Mouse (Mus musculus) forebrain, embryonic 11.5 days (tissue): Measurements from ENCODE around the gene Pan3. TPM values are rescaled to one million over a fixed set of nuclear protein-coding genes. Genes with fewer than 3 reads are reported as not detected.

ENCODE experiments used
- ATAC-seq: fragments of 200-750 bp; cut with Nextera tagmentation; replicated peaks from 2 replicates; pipeline ENCODE4 v1.8.0; 2017; ENCODE audit warnings: moderate TSS enrichment; ENCODE audit not compliant: low FRiP score
- DNase-seq: peaks from one replicate; pipeline ENCODE4 v3.0.0-alpha.2; 2017; ENCODE audit warnings: low spot score
- H3K27ac ChIP-seq: fragments of 300-500 bp; sonication (generic); 2 replicates; pipeline ENCODE4 v1.5.1; 2014; ENCODE audit warnings: low read depth, low read length
- H3K27me3 ChIP-seq: fragments of 300-500 bp; sonication (generic); 2 replicates; pipeline ENCODE4 v1.6.1; 2014; ENCODE audit warnings: mild to moderate bottlenecking, low read length, mixed read lengths; ENCODE audit not compliant: control insufficient read depth, insufficient read depth
- H3K36me3 ChIP-seq: fragments of 300-500 bp; sonication (generic); 2 replicates; pipeline ENCODE4 v1.6.1; 2014; ENCODE audit warnings: mild to moderate bottlenecking, low read length, moderate library complexity, mixed read lengths; ENCODE audit not compliant: control insufficient read depth, insufficient read depth
- H3K4me1 ChIP-seq: fragments of 300-500 bp; sonication (generic); replicated peaks from 2 replicates; pipeline ENCODE4 v1.6.1; 2014; ENCODE audit warnings: low read length, mixed read lengths; ENCODE audit not compliant: control insufficient read depth, insufficient read depth
- H3K4me2 ChIP-seq: fragments of 300-500 bp; sonication (generic); 2 replicates; pipeline ENCODE4 v1.6.1; 2014; ENCODE audit warnings: low read depth, mild to moderate bottlenecking, low read length, moderate library complexity, mixed read lengths; ENCODE audit not compliant: severe bottlenecking
- H3K4me3 ChIP-seq: fragments of 300-500 bp; sonication (generic); 2 replicates; pipeline ENCODE4 v1.5.1; 2014; ENCODE audit warnings: low read depth, low read length
- H3K9ac ChIP-seq: fragments of 300-500 bp; sonication (generic); 2 replicates; pipeline ENCODE4 v1.6.1; 2014; ENCODE audit warnings: low read length
- H3K9me3 ChIP-seq: fragments of 300-500 bp; sonication (generic); 2 replicates; pipeline ENCODE4 v1.6.1; 2016; ENCODE audit warnings: low read length, mixed read lengths; ENCODE audit not compliant: control insufficient read depth
- WGBS: fragments of 180-500 bp; shearing (Covaris S2); extraction: QIAGEN DNeasy Blood & Tissue Kit; methylation state at CpG from one replicate; pipeline ENCODE4 v1.1.7; 2014; 5-methylcytosine and 5-hydroxymethylcytosine counted together
- polyA plus RNA-seq: library from polyadenylated mRNA; unstranded; fragments of >200 nt; fragmentation: Nextera tagmentation; extraction: Ambion mirVana; gene quantifications from 2 replicates; pipeline ENCODE4 v1.2.1, GENCODE M21; 2014

The Pan3 gene
- polyA plus RNA-seq, 1 experiment from 2014 or later, result 59.3 TPM

- Histone ChIP-seq H3K36me3 (no peaks in the 10 kb centered on the region), H3K9me3 (no peaks in the 10 kb centered on the region), H3K4me3 (no peak overlapping the region), H3K9ac (no peak overlapping the region), H3K4me1 (peaks cover 7% of the 10 kb centered on the region; the same call in 1 of the 2 replicates), H3K27me3 (no peaks in the 10 kb centered on the region), H3K4me2 (no peak overlapping the region), H3K27ac (no peak overlapping the region)
- DNase-seq (no peak), ATAC-seq (no peak)
- WGBS, result 55% methylated on average over 5 of the region's 5 CpGs
Measured at GRCm38 (mm10) chr5:147436491-147436890, 6.5 kb downstream of the Pan3 start.

GRCm38 (mm10) chr5:147440996-147441507, 11.1 kb downstream of the Pan3 start:
- H3K27ac ChIP-seq, result no peak overlapping the region
- H3K4me3 ChIP-seq, result no peak overlapping the region
- DNase-seq, result no peak
- no peaks in the 10 kb centered on the region for H3K27me3 ChIP-seq
- H3K9me3 ChIP-seq, result no peaks in the 10 kb centered on the region
- 0 out of 2 replicates have a peak, but pooled peaks cover 4% of the 10 kb centered on the region for H3K4me1 ChIP-seq
- WGBS, result 82% methylated on average over 3 of the region's 3 CpGs
- H3K9ac ChIP-seq, result no peak overlapping the region
- no peaks in the 10 kb centered on the region for H3K36me3 ChIP-seq
- no peak overlapping the region for H3K4me2 ChIP-seq
- no peak for ATAC-seq

- 83% methylated on average over 1 of the region's 1 CpGs for WGBS
- Histone ChIP-seq H3K4me3 (no peak overlapping the region), H3K9me3 (no peaks in the 10 kb centered on the region), H3K27ac (no peak overlapping the region), H3K9ac (no peak overlapping the region), H3K4me2 (no peak overlapping the region), H3K27me3 (no peaks in the 10 kb centered on the region), H3K36me3 (no peaks in the 10 kb centered on the region), H3K4me1 (no peaks in the 10 kb centered on the region)
- ATAC-seq (no peak), DNase-seq (no peak)
Measured at GRCm38 (mm10) chr5:147441979-147442378, 12.0 kb downstream of the Pan3 start.

DNA sequence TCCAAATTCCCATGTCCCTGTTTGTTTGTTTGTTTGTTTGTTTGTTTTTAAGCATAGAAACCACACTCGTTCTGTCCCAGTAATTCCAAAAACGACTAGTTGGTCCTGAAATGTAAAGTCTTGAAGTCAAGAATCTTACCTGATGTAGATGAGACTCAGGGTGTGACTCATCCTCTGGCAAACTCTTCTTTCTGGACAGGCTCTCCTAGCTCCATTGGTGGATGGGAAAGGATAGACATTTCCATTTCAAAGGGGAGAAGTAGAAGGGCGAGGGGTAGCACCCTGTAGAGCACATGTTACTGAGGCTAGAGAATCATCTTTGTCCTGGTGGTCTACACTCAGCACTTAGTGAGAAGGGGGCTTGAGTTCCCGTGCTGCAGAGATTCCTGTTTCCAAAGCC, 12.8 kb downstream of the Pan3 start:
- Histone ChIP-seq H3K36me3 (no peaks in the 10 kb centered on the region), H3K9me3 (no peaks in the 10 kb centered on the region), H3K4me2 (no peak overlapping the region), H3K27me3 (no peaks in the 10 kb centered on the region), H3K27ac (no peak overlapping the region), H3K9ac (no peak overlapping the region), H3K4me3 (no peak overlapping the region), H3K4me1 (no peaks in the 10 kb centered on the region)
- DNase-seq (no peak), ATAC-seq (no peak)
- WGBS, result 87% methylated on average over 4 of the region's 4 CpGs

GRCm38 (mm10) chr5:147444298-147444697, 14.3 kb downstream of the Pan3 start:
- no peaks in the 10 kb centered on the region for H3K4me1 ChIP-seq
- no peaks in the 10 kb centered on the region for H3K36me3 ChIP-seq
- no peaks in the 10 kb centered on the region for H3K27me3 ChIP-seq
- ATAC-seq, result no peak
- no peak overlapping the region for H3K4me3 ChIP-seq
- DNase-seq, result no peak
- H3K9me3 ChIP-seq, result no peaks in the 10 kb centered on the region
- no peak overlapping the region for H3K27ac ChIP-seq
- H3K4me2 ChIP-seq, result no peak overlapping the region
- no peak overlapping the region for H3K9ac ChIP-seq
- WGBS, result 90% methylated on average over 6 of the region's 6 CpGs

DNA sequence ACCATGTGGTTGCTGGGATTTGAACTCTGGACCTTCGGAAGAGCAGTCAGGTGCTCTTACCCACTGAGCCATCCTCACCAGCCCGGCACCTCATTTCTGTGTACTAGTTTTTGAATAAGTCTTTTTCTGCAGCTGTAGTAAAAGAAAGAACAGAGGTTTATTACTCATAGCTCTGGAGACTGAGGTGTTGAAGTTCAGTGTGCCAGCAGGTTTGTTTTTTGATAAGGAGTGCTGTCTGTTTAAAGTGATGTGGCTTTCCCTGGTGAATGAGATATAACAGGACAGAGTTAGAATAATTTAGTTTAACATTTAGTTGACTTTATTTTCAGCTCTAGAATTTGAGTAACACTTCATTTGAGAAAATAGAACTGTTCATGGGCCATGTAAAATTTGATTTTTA, 14.8 kb downstream of the Pan3 start:
- H3K4me1 ChIP-seq, result no peaks in the 10 kb centered on the region
- H3K27ac ChIP-seq, result no peak overlapping the region
- WGBS, result 90% methylated on average over 2 of the region's 2 CpGs
- no peak overlapping the region for H3K4me2 ChIP-seq
- H3K27me3 ChIP-seq, result no peaks in the 10 kb centered on the region
- H3K9me3 ChIP-seq, result no peaks in the 10 kb centered on the region
- no peak for ATAC-seq
- no peak overlapping the region for H3K4me3 ChIP-seq
- no peaks in the 10 kb centered on the region for H3K36me3 ChIP-seq
- no peak overlapping the region for H3K9ac ChIP-seq
- no peak for DNase-seq

DNA sequence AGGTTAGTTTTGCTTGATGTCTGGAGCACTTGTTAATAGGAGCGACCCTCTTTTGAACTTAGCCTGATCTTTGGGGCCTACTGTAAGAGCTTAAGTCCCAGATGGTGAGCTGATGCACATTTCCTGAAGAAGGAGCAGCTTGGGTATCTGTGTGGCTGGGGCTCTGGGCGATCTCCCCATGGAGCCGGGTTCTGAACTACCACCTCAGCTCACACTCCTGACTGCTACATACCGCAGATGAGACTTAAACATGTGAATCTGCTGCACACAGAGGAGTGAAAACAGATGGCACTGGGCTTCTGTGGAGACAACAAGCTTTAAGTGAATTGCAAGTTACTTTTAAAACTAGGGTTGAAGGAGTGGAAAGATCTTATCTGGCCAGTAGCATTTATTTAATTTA, 15.3 kb downstream of the Pan3 start:
- H3K9ac ChIP-seq, result no peak overlapping the region
- no peak for DNase-seq
- H3K27ac ChIP-seq, result no peak overlapping the region
- no peaks in the 10 kb centered on the region for H3K36me3 ChIP-seq
- H3K4me1 ChIP-seq, result no peaks in the 10 kb centered on the region
- H3K9me3 ChIP-seq, result no peaks in the 10 kb centered on the region
- ATAC-seq, result no peak
- no peak overlapping the region for H3K4me3 ChIP-seq
- H3K27me3 ChIP-seq, result no peaks in the 10 kb centered on the region
- H3K4me2 ChIP-seq, result no peak overlapping the region
- whole genome bisulfite sequencing, result 89% methylated on average over 4 of the region's 4 CpGs

DNA sequence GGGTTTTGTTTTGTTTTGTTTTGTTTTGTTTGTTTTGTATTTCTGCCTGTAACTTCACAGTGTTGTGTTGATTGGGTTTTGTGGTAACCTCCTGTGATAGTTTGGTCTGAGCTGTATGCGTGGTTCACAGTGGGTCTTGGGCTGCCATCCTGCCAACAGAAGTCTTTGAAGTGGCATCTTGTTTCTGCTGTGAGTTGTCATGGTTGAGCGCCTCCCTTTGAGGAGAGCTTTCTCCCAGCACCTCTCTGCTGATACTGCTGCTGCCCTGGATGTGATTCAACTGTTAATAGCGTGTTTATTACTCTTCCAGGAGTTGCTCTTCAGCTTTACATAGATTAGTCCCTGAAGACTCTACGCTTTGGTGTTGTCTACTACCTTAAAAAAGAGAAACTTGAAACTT, 18.6 kb downstream of the Pan3 start:
- H3K9me3 ChIP-seq, result no peaks in the 10 kb centered on the region
- no peak overlapping the region for H3K9ac ChIP-seq
- H3K36me3 ChIP-seq, result no peaks in the 10 kb centered on the region; the same call in 1 of the 2 replicates
- no peak overlapping the region for H3K27ac ChIP-seq
- no peak for DNase-seq
- no peak for ATAC-seq
- H3K4me3 ChIP-seq, result no peak overlapping the region
- WGBS, result 50% methylated on average over 4 of the region's 4 CpGs
- no peaks in the 10 kb centered on the region for H3K4me1 ChIP-seq
- no peak overlapping the region for H3K4me2 ChIP-seq
- no peaks in the 10 kb centered on the region for H3K27me3 ChIP-seq

DNA sequence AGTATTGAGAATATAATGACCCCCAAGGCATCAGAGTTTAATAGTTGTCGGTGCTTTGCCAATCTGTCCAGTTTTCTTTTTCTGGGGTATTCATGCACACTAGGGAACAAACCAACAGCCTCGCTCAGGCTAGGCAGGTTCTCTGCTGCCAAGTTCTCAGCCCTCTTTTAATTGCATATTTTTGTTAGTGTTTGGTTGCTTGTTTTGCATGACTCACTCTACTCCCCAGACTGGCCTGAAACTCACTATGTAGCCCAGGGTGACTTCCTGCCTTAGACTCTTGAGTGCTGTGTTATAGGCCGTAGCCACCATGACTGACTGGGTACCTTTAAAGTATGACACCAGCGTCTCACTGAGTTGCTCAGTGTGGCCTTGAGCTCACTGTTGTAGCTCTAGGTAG, 19.0 kb downstream of the Pan3 start:
- no peaks in the 10 kb centered on the region for H3K27me3 ChIP-seq
- no peaks in the 10 kb centered on the region; the same call in 1 of the 2 replicates for H3K36me3 ChIP-seq
- ATAC-seq (no peak), DNase-seq (no peak)
- H3K4me3 ChIP-seq, result no peak overlapping the region
- no peaks in the 10 kb centered on the region for H3K4me1 ChIP-seq
- H3K9ac ChIP-seq, result no peak overlapping the region
- H3K27ac ChIP-seq, result no peak overlapping the region
- no peak overlapping the region for H3K4me2 ChIP-seq
- WGBS, result 81% methylated on average over 4 of the region's 4 CpGs
- no peaks in the 10 kb centered on the region for H3K9me3 ChIP-seq
